Comparison of ENCODE assay signal across 9 mouse cellular contexts in genomic region chr1:85751932-85752680, GRCm38 (mm10). TPM values are rescaled to one million over a fixed set of nuclear protein-coding genes. Genes with fewer than 3 reads are reported as not detected.
DNase-seq lines count a peak whose midpoint lies in the region; ATAC-seq lines count a peak whose summit lies in the region.
"Had no signal": no experiment of that assay in that cellular context is flagged by ENCODE, and none has a peak within 500 bp of the region (broad histone marks: within the 10 kb centered on the region; RNA-seq: fewer than 3 reads in every experiment).

No protein-coding gene starts in this region.

- no peak for DNase-seq in kidney, postnatal 36 days
- peak; percentile 43 for DNase-seq in T-cell, adult 2 months (ENCODE audit: low spot score)
- DNase-seq in naive thymus-derived CD4-positive, alpha-beta T cell, adult 2 months (ENCODE audit: low read depth), result peak; percentile 71
- DNase-seq in cerebellum, adult 9-10 months, result no peak
- DNase-seq in kidney, postnatal 14 days, result no peak
- DNase-seq in urinary bladder, postnatal 36 days (ENCODE audit: low spot score in 2 of 2), result no peak

- H3K4me3 ChIP-seq in kidney, embryonic 14.5 days (ENCODE audit: low read length), result no peak overlapping the region
- H3K4me3 ChIP-seq in embryonic facial prominence, embryonic 13.5 days, result no peak overlapping the region

- no peaks in the 10 kb centered on the region for H3K4me1 ChIP-seq in kidney, embryonic 14.5 days (ENCODE audit: control insufficient read depth, insufficient read depth, low read length)
- peaks cover 11% of the 10 kb centered on the region for H3K4me1 ChIP-seq in embryonic facial prominence, embryonic 13.5 days

- H3K9ac ChIP-seq in kidney, embryonic 14.5 days (ENCODE audit: low read depth, low read length), result no peak overlapping the region
- peak overlapping the region; percentile 32; the same call in 1 of the 2 replicates for H3K9ac ChIP-seq in embryonic facial prominence, embryonic 13.5 days

- no peaks in the 10 kb centered on the region for H3K36me3 ChIP-seq in kidney, embryonic 14.5 days (ENCODE audit: control insufficient read depth, insufficient read depth, low read length)
- no peaks in the 10 kb centered on the region for H3K36me3 ChIP-seq in embryonic facial prominence, embryonic 13.5 days

- no peaks in the 10 kb centered on the region for H3K27me3 ChIP-seq in kidney, embryonic 14.5 days (ENCODE audit: control insufficient read depth, insufficient read depth, low read length)
- no peaks in the 10 kb centered on the region for H3K27me3 ChIP-seq in embryonic facial prominence, embryonic 13.5 days

- WGBS in kidney, embryonic 14.5 days, result 86% methylated on average over 11 of the region's 11 CpGs
- WGBS in embryonic facial prominence, embryonic 13.5 days, result 71% methylated on average over 11 of the region's 11 CpGs

- H3K9me3 ChIP-seq in kidney, embryonic 14.5 days (ENCODE audit: control insufficient read depth, low read length), result no peaks in the 10 kb centered on the region
- H3K9me3 ChIP-seq in embryonic facial prominence, embryonic 13.5 days, result no peaks in the 10 kb centered on the region

- 0 out of 2 replicates have a peak, but pooled peaks have one; percentile 26 for ATAC-seq in kidney, embryonic 14.5 days (ENCODE audit: low FRiP score, low TSS enrichment)
- peak; percentile 28; the same call in 1 of the 2 replicates for ATAC-seq in embryonic facial prominence, embryonic 13.5 days (ENCODE audit: insufficient number of reproducible peaks, insufficient read depth, low FRiP score, low TSS enrichment, low read depth)
- ATAC-seq: intestine, postnatal 0 days had no signal

- H3K4me2 ChIP-seq in kidney, embryonic 14.5 days (replicated peaks; ENCODE audit: low read depth, low read length), result no peak overlapping the region
- H3K4me2 ChIP-seq in embryonic facial prominence, embryonic 13.5 days, result no peak overlapping the region

- H3K27ac ChIP-seq in kidney, embryonic 14.5 days (ENCODE audit: low read depth, low read length), result no peak overlapping the region
- peak overlapping the region; percentile 78 for H3K27ac ChIP-seq in embryonic facial prominence, embryonic 13.5 days

RNA-seq across cellular contexts. Expression of gene A630001G21Rik, which starts 26.3 kb away (rescaled TPM):
- polyA plus RNA-seq in kidney, embryonic 14.5 days (2014; fragmentation: Nextera tagmentation; extraction: Ambion mirVana), result 0.87 and 1.8 TPM in 2 replicates
- polyA plus RNA-seq in embryonic facial prominence, embryonic 13.5 days (2015; fragmentation: Nextera tagmentation; extraction: Ambion mirVana), result 1.8 and 2.2 TPM in 2 replicates

RNA-seq across cellular contexts. Expression of gene Cab39, which starts 41.1 kb away (rescaled TPM):
- 37.9 and 53.0 TPM in 2 replicates for polyA plus RNA-seq in kidney, embryonic 14.5 days (2014; fragmentation: Nextera tagmentation; extraction: Ambion mirVana)
- polyA plus RNA-seq in embryonic facial prominence, embryonic 13.5 days (2015; fragmentation: Nextera tagmentation; extraction: Ambion mirVana), result 29.2 and 31.7 TPM in 2 replicates

Comparison
In these comparisons a context has a peak if more than half of its experiments do, and no peak if none do; other contexts are left out.
1. DNase-seq: peak in T-cell, adult 2 months (single experiment) and naive thymus-derived CD4-positive, alpha-beta T cell, adult 2 months (single experiment); none in kidney, postnatal 36 days (0 of 2), cerebellum, adult 9-10 months (single experiment), kidney, postnatal 14 days (single experiment) and urinary bladder, postnatal 36 days (0 of 2).